Mouse (Mus musculus): ENCODE measurements at regions not wholly inside any gene's neighbourhood (a gene's known extent, or its start where the extent isn't known, plus 50 kb on each side); places are given as distances from the start of the nearest gene placed in this dataset.

DNA sequence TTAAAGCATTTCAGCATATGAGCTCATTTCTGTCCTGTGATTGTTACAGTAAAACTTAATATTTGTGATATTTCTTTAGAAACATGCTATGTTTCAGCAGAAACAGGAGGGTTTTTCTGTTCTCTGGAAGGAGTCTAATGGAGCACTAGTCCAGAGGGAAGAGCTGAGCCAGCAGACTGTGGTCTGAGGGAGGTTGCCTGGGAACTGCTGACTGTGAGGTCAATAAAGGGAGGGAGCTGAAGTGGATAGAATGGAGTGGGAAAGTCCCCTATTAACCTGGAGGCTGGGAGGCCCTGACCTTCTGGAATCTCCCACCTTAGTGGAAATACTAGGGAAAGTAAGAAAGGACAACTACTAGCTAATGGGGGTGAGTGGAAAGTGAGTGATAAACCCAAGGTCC, 129.5 kb downstream of the Ogfrl1 start:
- Histone ChIP-seq H3K27ac (ENCODE audit: low read length) (no peak overlapping the region), H3K27me3 (ENCODE audit: control insufficient read depth, insufficient read depth, low read depth, low read length) (no peaks in the 10 kb centered on the region), H3K36me3 (ENCODE audit: control insufficient read depth, insufficient read depth) (peaks cover 2% of the 10 kb centered on the region; the same call in 1 of the 2 replicates), H3K9me3 (replicated peaks; ENCODE audit: control insufficient read depth, low read length) (no peaks in the 10 kb centered on the region), H3K4me2 (ENCODE audit: low read depth, low read length) (no peak overlapping the region), H3K4me3 (ENCODE audit: low read depth, low read length) (no peak overlapping the region), H3K4me1 (ENCODE audit: control insufficient read depth, low read depth, low read length) (peaks cover 4% of the 10 kb centered on the region), H3K9ac (ENCODE audit: low read depth, low read length) (no peak overlapping the region)
- ATAC-seq (ENCODE audit: low read depth): peak; percentile 53; the same call in 1 of the 2 replicates

DNA sequence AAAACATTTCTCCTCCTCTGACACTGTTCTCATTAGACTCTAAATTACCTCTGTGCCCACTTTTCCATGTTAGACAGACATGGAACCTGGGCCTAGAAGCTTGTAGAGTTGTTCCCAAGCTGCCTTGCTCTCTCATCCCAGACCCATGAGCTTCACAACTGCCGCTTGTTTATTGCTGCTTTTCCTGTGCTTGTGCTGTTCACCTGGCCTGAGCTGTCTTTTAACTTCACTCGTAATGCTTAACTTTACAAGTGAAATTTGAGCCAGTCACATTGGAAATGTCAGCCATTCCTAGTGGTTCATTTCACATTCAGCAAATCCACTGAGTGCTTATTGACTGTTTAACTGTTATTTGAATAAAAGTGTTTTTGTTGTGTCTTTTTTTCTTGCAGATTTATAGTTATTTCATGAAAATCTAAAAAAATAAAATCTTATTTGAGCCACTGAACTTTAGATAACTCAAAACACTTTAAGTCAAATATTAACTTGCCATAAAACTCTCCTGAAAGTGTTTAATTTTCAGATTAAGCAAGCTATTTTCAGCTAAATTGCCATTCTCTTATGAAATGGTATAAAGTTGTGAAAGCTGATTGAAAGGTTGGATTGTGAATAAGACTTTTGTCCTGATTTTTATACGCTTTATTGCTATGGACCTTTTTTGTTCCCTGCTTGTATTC, 131.9 kb downstream of the Ogfrl1 start:
- Histone ChIP-seq H3K9me3 (replicated peaks; ENCODE audit: control insufficient read depth, low read length) (no peaks in the 10 kb centered on the region), H3K27ac (ENCODE audit: low read length) (no peak overlapping the region), H3K27me3 (ENCODE audit: control insufficient read depth, insufficient read depth, low read depth, low read length) (no peaks in the 10 kb centered on the region), H3K4me3 (ENCODE audit: low read depth, low read length) (no peak overlapping the region), H3K9ac (ENCODE audit: low read depth, low read length) (no peak overlapping the region), H3K4me2 (ENCODE audit: low read depth, low read length) (no peak overlapping the region), H3K4me1 (ENCODE audit: control insufficient read depth, low read depth, low read length) (peaks cover 2% of the 10 kb centered on the region), H3K36me3 (ENCODE audit: control insufficient read depth, insufficient read depth) (no peaks in the 10 kb centered on the region)
- 81% methylated on average over 3 of the region's 3 CpGs for WGBS (ENCODE audit: insufficient replicate concordance)
- no peak for ATAC-seq (ENCODE audit: low read depth)

DNA sequence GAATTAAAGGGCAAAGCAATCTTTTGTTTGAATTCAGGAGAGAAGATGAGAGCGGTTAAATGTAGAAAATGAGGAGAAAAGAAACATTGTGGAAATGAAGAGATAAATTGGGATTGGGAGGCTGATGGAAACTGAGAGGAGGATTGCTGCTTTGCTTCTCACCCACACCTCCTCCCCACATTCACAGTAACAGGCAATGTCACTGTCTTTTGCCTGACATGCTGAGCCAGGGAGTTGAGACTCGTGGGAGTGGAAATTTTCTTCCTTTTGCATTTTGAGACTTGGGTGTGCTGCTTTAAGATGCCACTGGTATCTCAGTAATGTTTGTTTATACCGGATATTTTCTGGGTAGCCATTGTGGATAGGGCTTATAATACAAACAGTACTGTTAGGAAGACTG, 133.3 kb downstream of the Ogfrl1 start:
- no peak overlapping the region for H3K9ac ChIP-seq (ENCODE audit: low read depth, low read length)
- H3K4me3 ChIP-seq (ENCODE audit: low read depth, low read length): no peak overlapping the region
- H3K4me1 ChIP-seq (ENCODE audit: control insufficient read depth, low read depth, low read length): peaks cover 2% of the 10 kb centered on the region
- no peak overlapping the region for H3K27ac ChIP-seq (ENCODE audit: low read length)
- H3K36me3 ChIP-seq (ENCODE audit: control insufficient read depth, insufficient read depth): no peaks in the 10 kb centered on the region
- no peak for ATAC-seq (ENCODE audit: low read depth)
- H3K27me3 ChIP-seq (ENCODE audit: control insufficient read depth, insufficient read depth, low read depth, low read length): no peaks in the 10 kb centered on the region
- 61% methylated on average over 3 of the region's 3 CpGs for WGBS (ENCODE audit: insufficient replicate concordance)
- H3K4me2 ChIP-seq (ENCODE audit: low read depth, low read length): peak overlapping the region; percentile 32; the same call in 1 of the 2 replicates
- no peaks in the 10 kb centered on the region for H3K9me3 ChIP-seq (replicated peaks; ENCODE audit: control insufficient read depth, low read length)

DNA sequence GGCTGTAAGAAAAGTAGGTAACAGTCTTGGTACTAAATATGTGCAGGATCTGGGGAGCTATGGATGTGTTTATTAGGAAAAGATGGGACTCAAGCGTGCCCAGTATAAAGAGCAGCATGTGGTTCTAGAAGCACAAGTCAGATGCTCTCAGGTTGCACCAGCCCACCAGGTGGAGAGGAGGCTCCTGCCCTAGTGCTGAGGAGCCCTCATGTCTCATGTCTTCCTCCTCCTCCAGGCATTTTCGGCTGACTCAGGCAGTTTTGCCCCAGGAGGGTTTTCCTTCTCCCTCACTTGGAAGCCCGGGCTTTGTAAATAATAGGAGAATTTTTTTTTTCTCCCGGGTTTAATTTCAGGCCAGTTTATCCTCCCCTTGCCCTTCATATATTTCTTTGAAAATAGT, 133.8 kb downstream of the Ogfrl1 start:
- Histone ChIP-seq H3K4me1 (ENCODE audit: control insufficient read depth, low read depth, low read length) (peaks cover 5% of the 10 kb centered on the region), H3K4me2 (ENCODE audit: low read depth, low read length) (no peak overlapping the region), H3K9ac (ENCODE audit: low read depth, low read length) (no peak overlapping the region), H3K9me3 (replicated peaks; ENCODE audit: control insufficient read depth, low read length) (no peaks in the 10 kb centered on the region), H3K4me3 (ENCODE audit: low read depth, low read length) (no peak overlapping the region), H3K36me3 (ENCODE audit: control insufficient read depth, insufficient read depth) (no peaks in the 10 kb centered on the region), H3K27me3 (ENCODE audit: control insufficient read depth, insufficient read depth, low read depth, low read length) (no peaks in the 10 kb centered on the region), H3K27ac (ENCODE audit: low read length) (no peak overlapping the region)
- ATAC-seq (ENCODE audit: low read depth): no peak
- WGBS (ENCODE audit: insufficient replicate concordance): 59% methylated on average over 4 of the region's 4 CpGs

DNA sequence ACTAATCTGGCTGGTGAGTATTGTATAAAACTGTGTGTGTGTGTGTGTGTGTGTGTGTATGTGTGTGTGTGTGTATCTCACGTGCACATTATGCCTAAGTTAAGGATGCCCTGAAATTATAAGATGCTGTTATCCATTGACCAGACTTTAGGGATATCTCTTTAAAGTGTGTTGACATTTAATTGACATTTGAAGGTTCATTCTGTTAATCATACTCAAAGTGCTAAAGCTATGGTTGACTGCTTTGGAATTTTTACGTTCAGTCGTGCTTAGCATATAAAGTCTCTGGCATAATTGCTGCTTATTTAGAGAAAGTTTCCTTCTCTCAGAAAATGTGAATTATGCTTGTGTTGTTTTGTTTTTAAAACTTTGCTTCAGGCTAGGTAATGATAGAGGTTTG, 135.9 kb downstream of the Ogfrl1 start:
- Histone ChIP-seq H3K9me3 (replicated peaks; ENCODE audit: control insufficient read depth, low read length) (no peaks in the 10 kb centered on the region), H3K27ac (ENCODE audit: low read length) (no peak overlapping the region), H3K9ac (ENCODE audit: low read depth, low read length) (no peak overlapping the region), H3K36me3 (ENCODE audit: control insufficient read depth, insufficient read depth) (no peaks in the 10 kb centered on the region), H3K27me3 (ENCODE audit: control insufficient read depth, insufficient read depth, low read depth, low read length) (no peaks in the 10 kb centered on the region), H3K4me3 (ENCODE audit: low read depth, low read length) (no peak overlapping the region), H3K4me2 (ENCODE audit: low read depth, low read length) (no peak overlapping the region), H3K4me1 (ENCODE audit: control insufficient read depth, low read depth, low read length) (peaks cover 11% of the 10 kb centered on the region)
- ATAC-seq (ENCODE audit: low read depth): no peak
- 71% methylated on average over 3 of the region's 3 CpGs for WGBS (ENCODE audit: insufficient replicate concordance)

DNA sequence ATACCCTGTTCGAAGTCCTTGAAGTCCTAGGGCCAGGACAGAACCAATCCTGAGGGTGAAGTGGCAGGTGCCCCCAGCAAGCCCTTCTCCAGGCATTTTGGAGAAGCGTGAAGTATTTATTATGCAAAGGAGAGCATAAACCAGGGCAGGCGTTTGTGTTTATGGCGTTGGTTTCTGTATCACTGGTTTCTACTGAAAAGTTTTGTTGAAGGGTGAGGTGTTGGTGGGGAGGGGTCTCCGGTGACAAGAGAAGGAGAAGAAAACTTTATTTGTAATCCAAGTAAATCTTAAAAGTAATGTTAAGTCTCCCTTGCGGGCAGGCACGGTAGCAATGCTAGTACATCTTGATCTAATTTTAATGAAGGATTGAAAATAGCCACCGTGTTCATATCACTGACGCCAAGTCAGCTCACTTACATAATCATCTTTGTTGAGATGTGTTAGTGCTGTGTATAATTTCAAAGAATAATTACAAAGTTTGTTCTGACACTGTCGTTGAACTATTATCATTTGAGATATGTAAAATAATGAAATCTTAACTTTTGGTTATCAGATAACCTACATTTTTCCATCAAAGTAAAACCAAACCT, 140.2 kb downstream of the Ogfrl1 start:
- WGBS (ENCODE audit: insufficient replicate concordance): 33% methylated on average over 10 of the region's 10 CpGs
- Histone ChIP-seq H3K4me1 (ENCODE audit: control insufficient read depth, low read depth, low read length) (peaks cover 15% of the 10 kb centered on the region), H3K9me3 (replicated peaks; ENCODE audit: control insufficient read depth, low read length) (no peaks in the 10 kb centered on the region), H3K36me3 (ENCODE audit: control insufficient read depth, insufficient read depth) (no peaks in the 10 kb centered on the region), H3K4me3 (ENCODE audit: low read depth, low read length) (peak overlapping the region; percentile 75), H3K4me2 (ENCODE audit: low read depth, low read length) (peak overlapping the region; percentile 80), H3K27me3 (ENCODE audit: control insufficient read depth, insufficient read depth, low read depth, low read length) (no peaks in the 10 kb centered on the region), H3K27ac (ENCODE audit: low read length) (peak overlapping the region; percentile 82), H3K9ac (ENCODE audit: low read depth, low read length) (peak overlapping the region; percentile 78)
- no peak for ATAC-seq (ENCODE audit: low read depth)

DNA sequence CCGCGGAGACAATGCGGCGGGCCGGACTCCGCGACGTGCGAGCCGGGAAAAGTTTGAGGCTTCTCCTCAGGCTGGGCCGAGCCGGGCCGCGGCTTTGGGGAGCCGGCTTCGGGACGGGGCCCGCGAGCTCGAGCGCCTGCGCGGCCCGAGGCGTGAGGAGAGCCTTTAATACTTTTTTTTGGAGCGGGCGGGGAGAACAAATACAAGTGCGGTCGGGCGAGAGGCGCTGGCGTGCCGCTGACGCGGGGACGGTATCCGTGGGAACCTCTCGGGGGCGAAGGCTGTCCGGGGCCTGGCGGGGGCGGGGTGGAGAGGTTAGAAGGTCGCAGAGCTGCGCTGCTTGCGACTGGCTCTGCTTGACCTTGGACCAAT, 141.0 kb downstream of the Ogfrl1 start:
- peaks cover 15% of the 10 kb centered on the region for H3K4me1 ChIP-seq (ENCODE audit: control insufficient read depth, low read depth, low read length)
- WGBS (ENCODE audit: insufficient replicate concordance): 0% methylated on average over 45 of the region's 45 CpGs
- peak overlapping the region; percentile 75 for H3K4me3 ChIP-seq (ENCODE audit: low read depth, low read length)
- H3K9ac ChIP-seq (ENCODE audit: low read depth, low read length): peak overlapping the region; percentile 78
- H3K36me3 ChIP-seq (ENCODE audit: control insufficient read depth, insufficient read depth): no peaks in the 10 kb centered on the region
- H3K4me2 ChIP-seq (ENCODE audit: low read depth, low read length): peak overlapping the region; percentile 80
- peak; percentile 44 for ATAC-seq (ENCODE audit: low read depth)
- no peaks in the 10 kb centered on the region for H3K9me3 ChIP-seq (replicated peaks; ENCODE audit: control insufficient read depth, low read length)
- peak overlapping the region; percentile 82 for H3K27ac ChIP-seq (ENCODE audit: low read length)
- H3K27me3 ChIP-seq (ENCODE audit: control insufficient read depth, insufficient read depth, low read depth, low read length): no peaks in the 10 kb centered on the region

DNA sequence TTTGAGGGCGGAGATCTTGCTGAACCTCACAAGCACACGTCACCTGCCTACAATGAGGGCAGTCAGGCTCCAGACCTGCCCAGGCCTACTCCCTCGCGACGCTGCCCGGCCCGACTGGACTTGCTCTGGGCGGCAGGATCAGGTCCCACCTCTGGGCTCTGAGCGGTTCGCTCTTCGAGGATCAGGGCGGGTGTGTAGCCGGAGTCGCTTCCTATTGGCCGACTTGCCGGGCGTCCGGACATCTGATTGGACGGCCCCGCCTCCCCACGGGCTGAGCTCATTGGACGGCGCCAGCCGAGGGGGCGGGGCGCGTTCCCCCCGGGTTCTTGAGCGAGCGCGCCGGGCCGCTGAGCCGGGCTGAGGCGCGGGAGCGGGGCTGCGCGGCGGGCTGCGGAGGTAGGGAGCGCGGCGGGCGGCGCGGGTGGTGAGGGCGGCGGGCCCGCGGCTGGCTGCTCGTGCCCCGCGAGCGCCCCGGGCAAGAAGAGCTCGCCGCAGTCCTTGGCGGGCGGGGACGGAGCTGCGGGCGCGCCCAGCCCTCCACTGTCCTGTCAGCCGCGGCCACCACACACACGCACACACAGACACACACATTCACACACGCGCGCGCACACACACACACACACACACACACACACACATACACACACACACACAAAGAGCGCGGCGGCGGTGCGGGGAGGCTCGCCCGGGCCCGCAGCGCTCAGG, 141.5 kb downstream of the Ogfrl1 start:
- no peaks in the 10 kb centered on the region for H3K27me3 ChIP-seq (ENCODE audit: control insufficient read depth, insufficient read depth, low read depth, low read length)
- no peaks in the 10 kb centered on the region for H3K36me3 ChIP-seq (ENCODE audit: control insufficient read depth, insufficient read depth)
- H3K4me1 ChIP-seq (ENCODE audit: control insufficient read depth, low read depth, low read length): peaks cover 15% of the 10 kb centered on the region
- H3K27ac ChIP-seq (ENCODE audit: low read length): peak overlapping the region; percentile 82
- H3K4me3 ChIP-seq (ENCODE audit: low read depth, low read length): peak overlapping the region; percentile 75
- H3K4me2 ChIP-seq (ENCODE audit: low read depth, low read length): peak overlapping the region; percentile 80
- peak overlapping the region; percentile 78 for H3K9ac ChIP-seq (ENCODE audit: low read depth, low read length)
- no peaks in the 10 kb centered on the region for H3K9me3 ChIP-seq (replicated peaks; ENCODE audit: control insufficient read depth, low read length)
- under 1% methylated on average over 67 of the region's 80 CpGs for WGBS (ENCODE audit: insufficient replicate concordance)
- peak; percentile 97 for ATAC-seq (ENCODE audit: low read depth)

DNA sequence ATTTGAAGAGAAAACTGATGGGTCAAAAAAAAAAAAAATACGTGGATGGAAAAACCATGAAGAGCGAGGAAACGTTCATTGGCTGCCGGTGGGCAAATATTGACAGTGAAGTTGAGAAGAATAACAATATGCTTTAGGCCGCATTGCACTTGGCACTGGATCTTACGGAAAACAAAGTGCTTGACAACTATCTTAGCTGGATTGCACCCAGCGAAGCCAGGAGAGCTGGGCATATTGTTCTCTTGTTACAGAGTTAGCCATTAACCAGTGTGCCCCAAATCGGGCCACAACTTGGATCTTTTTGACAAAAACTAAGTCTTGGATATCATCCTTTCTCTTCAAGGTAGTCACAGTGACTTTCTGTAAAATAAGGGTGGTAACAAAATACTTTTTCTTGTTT, 143.3 kb downstream of the Ogfrl1 start:
- Histone ChIP-seq H3K27ac (ENCODE audit: low read length) (no peak overlapping the region), H3K36me3 (ENCODE audit: control insufficient read depth, insufficient read depth) (no peaks in the 10 kb centered on the region), H3K4me1 (ENCODE audit: control insufficient read depth, low read depth, low read length) (peaks cover 15% of the 10 kb centered on the region), H3K27me3 (ENCODE audit: control insufficient read depth, insufficient read depth, low read depth, low read length) (no peaks in the 10 kb centered on the region), H3K4me2 (ENCODE audit: low read depth, low read length) (no peak overlapping the region), H3K4me3 (ENCODE audit: low read depth, low read length) (no peak overlapping the region), H3K9me3 (replicated peaks; ENCODE audit: control insufficient read depth, low read length) (no peaks in the 10 kb centered on the region), H3K9ac (ENCODE audit: low read depth, low read length) (no peak overlapping the region)
- WGBS (ENCODE audit: insufficient replicate concordance): 68% methylated on average over 8 of the region's 8 CpGs
- ATAC-seq (ENCODE audit: low read depth): no peak

Measured in liver, embryonic 16.5 days (tissue).